Mouse (Mus musculus): ENCODE data around the gene Rab6b. TPM values are rescaled to one million over a fixed set of nuclear protein-coding genes. Genes with fewer than 3 reads are reported as not detected.

Gene Rab6b
- polyA plus RNA-seq, 1 experiment, result not detected

DNA sequence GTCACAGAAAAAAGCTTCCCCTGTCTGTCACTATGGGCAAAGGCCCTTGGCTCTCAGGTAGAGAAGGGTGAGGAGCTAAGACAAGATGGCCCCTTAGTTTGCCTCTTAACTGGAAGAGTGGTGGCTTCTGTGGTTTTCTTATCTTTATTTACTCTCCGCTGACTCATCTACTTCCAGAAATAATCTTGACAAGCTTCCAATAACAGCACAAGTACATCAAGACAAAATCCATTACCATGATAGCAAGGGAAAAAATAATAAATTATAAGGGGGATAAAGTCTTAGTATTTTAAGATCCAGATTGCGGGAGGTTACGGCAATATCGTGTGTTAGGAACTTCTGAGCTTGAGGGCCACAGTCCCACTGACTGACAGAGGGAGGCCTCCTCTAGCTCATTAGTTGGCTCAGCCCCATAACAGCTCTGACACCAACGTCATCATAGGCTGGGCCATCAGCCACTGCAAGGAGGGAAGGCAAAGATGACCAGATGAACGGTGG is 33.3 kb upstream of the Rab6b start:
- Histone ChIP-seq H3K4me1 (peaks cover 8% of the 10 kb centered on the region; the same call in 1 of the 2 replicates), H3K36me3 (replicated peaks; ENCODE audit: low read length) (no peaks in the 10 kb centered on the region), H3K4me3 (replicated peaks) (no peak overlapping the region), H3K9me3 (peaks cover 33% of the 10 kb centered on the region), H3K27me3 (replicated peaks) (peaks cover 12% of the 10 kb centered on the region)
- TF ChIP-seq GATA1 (IDR thresholded peaks at IDR 0.05; ENCODE audit: borderline replicate concordance, low read length) (no peak), FLI1 (IDR thresholded peaks at IDR 0.05; ENCODE audit: low read length) (no peak)

DNA sequence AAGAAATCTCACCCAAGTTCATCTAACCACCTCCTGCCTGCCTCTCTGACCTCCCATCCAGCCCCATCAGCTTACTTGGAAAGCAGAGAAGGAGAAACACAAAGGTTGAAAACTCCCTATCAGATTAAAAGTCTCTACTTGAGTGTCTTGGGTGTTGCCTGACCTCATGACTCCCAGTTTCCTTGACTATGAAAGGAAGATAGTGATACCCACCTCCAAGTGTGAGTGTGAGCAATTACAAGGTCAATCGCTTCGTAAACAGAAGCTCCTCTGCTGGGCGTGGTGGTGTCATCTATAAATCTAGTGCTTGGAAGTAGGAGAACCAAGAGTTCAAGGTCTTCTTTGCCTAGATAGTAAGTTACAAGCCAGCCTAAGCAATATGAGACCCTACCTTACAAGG is 31.4 kb upstream of the Rab6b start:
- H3K4me3 ChIP-seq (replicated peaks), result no peak overlapping the region
- H3K4me1 ChIP-seq, result peaks cover 8% of the 10 kb centered on the region; the same call in 1 of the 2 replicates
- H3K36me3 ChIP-seq (replicated peaks; ENCODE audit: low read length), result no peaks in the 10 kb centered on the region
- peaks cover 28% of the 10 kb centered on the region for H3K9me3 ChIP-seq
- TF ChIP-seq FLI1 (IDR thresholded peaks at IDR 0.05; ENCODE audit: low read length) (no peak), GATA1 (IDR thresholded peaks at IDR 0.05; ENCODE audit: borderline replicate concordance, low read length) (no peak)
- H3K27me3 ChIP-seq (replicated peaks), result peaks cover 24% of the 10 kb centered on the region

DNA sequence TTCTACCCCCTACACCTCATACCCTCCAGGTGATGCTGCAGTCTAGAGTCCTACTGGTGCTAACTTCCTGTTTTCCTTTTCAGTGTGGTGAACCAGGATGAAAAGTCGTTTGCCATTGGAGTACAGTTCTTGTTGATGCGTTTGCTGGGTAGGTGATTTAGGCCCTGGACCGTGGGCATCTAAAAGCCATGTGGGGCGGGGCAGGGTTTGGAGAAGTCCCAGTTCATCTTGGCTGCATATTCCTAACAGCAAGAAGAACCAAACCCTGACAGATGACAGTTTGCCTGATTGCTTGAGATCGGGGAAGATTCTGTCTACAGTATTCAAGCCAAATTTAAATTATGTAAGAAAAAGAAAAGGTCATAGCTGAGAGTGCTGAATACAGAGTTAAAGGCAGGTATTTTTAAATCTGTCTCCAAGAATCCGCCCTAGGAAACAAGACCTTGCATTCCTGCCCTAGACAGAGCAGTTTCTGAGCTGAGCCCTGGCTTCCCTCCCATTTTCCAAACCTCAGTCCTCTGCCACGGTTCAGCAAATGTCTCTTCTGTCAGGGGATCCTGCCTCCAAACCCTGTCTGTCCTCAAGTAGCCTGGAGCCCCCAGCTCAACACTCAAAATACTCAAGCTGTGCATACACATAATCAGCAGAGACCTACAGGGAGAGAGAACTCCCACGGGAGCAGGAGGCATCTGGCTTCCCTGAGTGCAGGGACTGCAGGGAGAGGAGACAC is 29.2 kb upstream of the Rab6b start:
- TF ChIP-seq FLI1 (IDR thresholded peaks at IDR 0.05; ENCODE audit: low read length) (no peak), GATA1 (IDR thresholded peaks at IDR 0.05; ENCODE audit: borderline replicate concordance, low read length) (no peak)
- Histone ChIP-seq H3K9me3 (peaks cover 12% of the 10 kb centered on the region), H3K36me3 (replicated peaks; ENCODE audit: low read length) (no peaks in the 10 kb centered on the region), H3K4me1 (peaks cover 8% of the 10 kb centered on the region; the same call in 1 of the 2 replicates), H3K4me3 (replicated peaks) (no peak overlapping the region), H3K27me3 (replicated peaks) (peaks cover 39% of the 10 kb centered on the region)

DNA sequence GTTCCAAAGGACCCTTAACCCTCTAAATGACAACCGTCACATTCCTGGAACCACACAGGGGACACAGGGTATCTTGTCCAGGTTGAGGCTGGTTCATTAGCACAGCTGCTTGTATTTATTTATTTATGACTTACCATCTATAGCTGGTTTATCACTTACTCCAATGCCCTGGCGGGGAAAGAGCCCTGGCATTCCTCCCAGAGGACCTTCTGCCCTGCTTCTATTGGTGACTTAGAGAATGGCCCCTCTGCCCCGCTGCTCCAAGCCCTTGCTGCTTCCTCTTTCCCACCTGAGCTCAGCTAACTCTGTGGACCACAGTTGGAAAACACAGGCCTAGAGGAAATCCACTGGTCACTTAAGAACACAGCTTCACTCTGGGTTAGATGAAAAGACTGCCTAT is 28.2 kb upstream of the Rab6b start:
- no peaks in the 10 kb centered on the region for H3K36me3 ChIP-seq (replicated peaks; ENCODE audit: low read length)
- 0 out of 2 replicates have a peak, but pooled peaks cover 1% of the 10 kb centered on the region for H3K4me1 ChIP-seq
- H3K9me3 ChIP-seq, result peaks cover 6% of the 10 kb centered on the region; the same call in 1 of the 2 replicates
- H3K4me3 ChIP-seq (replicated peaks), result no peak overlapping the region
- peaks cover 39% of the 10 kb centered on the region for H3K27me3 ChIP-seq (replicated peaks)
- TF ChIP-seq FLI1 (IDR thresholded peaks at IDR 0.05; ENCODE audit: low read length) (no peak), GATA1 (IDR thresholded peaks at IDR 0.05; ENCODE audit: borderline replicate concordance, low read length) (no peak)

DNA sequence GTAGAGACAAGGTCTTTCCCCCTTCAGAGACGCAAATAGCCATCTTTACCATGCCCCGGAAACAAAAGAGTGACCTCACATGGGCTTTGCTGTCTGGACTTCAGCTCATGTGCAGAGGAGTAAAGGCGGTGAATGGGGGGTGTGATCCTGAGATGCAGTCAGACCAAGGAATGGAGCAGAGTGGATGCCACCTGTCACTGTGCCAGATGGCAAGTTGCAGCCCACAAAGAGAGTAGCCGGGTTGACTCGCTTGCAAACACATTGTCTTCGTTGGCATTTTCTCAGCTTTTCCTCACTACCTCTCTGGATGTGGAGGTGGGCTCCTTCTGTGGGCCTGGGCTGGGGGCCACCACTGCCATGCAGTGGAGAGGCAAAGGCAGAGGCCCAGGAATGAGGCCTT is 24.9 kb upstream of the Rab6b start:
- Histone ChIP-seq H3K27me3 (replicated peaks) (peaks cover 50% of the 10 kb centered on the region), H3K4me3 (replicated peaks) (no peak overlapping the region), H3K4me1 (no peaks in the 10 kb centered on the region), H3K9me3 (no peaks in the 10 kb centered on the region), H3K36me3 (replicated peaks; ENCODE audit: low read length) (no peaks in the 10 kb centered on the region)
- TF ChIP-seq FLI1 (IDR thresholded peaks at IDR 0.05; ENCODE audit: low read length) (no peak), GATA1 (IDR thresholded peaks at IDR 0.05; ENCODE audit: borderline replicate concordance, low read length) (no peak)

DNA sequence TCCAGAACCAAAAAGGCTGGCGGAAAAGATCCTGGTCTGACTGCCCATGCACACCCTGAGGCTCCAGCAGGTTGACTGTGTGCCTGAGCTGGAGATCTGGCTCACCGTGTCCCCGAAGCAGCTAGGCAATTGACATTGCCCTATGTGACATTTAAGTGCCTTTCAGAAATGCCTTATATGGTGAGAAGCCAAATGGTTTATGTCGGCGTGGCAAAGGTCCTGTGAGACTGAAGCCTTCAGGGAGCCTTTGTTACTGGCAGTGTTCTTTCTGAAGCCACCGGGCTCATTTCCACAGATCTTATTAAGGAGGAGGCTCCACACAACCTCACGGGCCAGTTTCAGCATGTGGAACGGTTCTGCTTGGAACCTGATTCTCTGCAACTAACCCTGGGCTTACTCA is 24.3 kb upstream of the Rab6b start:
- Histone ChIP-seq H3K9me3 (no peaks in the 10 kb centered on the region), H3K36me3 (replicated peaks; ENCODE audit: low read length) (no peaks in the 10 kb centered on the region), H3K4me1 (peaks cover 4% of the 10 kb centered on the region), H3K27me3 (replicated peaks) (peaks cover 51% of the 10 kb centered on the region), H3K4me3 (replicated peaks) (no peak overlapping the region)
- TF ChIP-seq GATA1 (IDR thresholded peaks at IDR 0.05; ENCODE audit: borderline replicate concordance, low read length) (no peak), FLI1 (IDR thresholded peaks at IDR 0.05; ENCODE audit: low read length) (no peak)

DNA sequence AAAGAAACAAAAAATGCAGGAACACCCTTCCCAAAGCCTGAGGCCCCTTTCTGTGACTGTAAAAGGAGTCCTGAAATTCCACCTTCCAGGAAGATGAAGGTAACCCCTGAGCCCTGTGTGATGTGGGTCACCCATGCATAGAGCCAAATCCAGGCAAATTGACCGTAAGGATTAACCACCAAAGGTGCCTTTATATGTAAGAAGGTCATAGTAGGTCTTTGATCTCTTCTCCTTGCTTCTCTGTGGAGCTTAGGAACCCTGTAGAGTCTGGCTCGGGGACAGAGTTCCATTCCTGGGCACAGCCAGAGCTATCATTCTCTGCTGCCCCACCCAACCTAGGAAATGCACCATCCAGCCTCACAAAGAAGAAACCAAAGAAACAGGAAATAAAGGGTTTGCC is 22.9 kb upstream of the Rab6b start:
- Histone ChIP-seq H3K4me3 (replicated peaks) (no peak overlapping the region), H3K36me3 (replicated peaks; ENCODE audit: low read length) (no peaks in the 10 kb centered on the region), H3K9me3 (no peaks in the 10 kb centered on the region), H3K27me3 (replicated peaks) (peaks cover 53% of the 10 kb centered on the region), H3K4me1 (peaks cover 9% of the 10 kb centered on the region)
- TF ChIP-seq FLI1 (IDR thresholded peaks at IDR 0.05; ENCODE audit: low read length), result no peak
- TF ChIP-seq GATA1 (IDR thresholded peaks at IDR 0.05; ENCODE audit: borderline replicate concordance, low read length), result no peak

DNA sequence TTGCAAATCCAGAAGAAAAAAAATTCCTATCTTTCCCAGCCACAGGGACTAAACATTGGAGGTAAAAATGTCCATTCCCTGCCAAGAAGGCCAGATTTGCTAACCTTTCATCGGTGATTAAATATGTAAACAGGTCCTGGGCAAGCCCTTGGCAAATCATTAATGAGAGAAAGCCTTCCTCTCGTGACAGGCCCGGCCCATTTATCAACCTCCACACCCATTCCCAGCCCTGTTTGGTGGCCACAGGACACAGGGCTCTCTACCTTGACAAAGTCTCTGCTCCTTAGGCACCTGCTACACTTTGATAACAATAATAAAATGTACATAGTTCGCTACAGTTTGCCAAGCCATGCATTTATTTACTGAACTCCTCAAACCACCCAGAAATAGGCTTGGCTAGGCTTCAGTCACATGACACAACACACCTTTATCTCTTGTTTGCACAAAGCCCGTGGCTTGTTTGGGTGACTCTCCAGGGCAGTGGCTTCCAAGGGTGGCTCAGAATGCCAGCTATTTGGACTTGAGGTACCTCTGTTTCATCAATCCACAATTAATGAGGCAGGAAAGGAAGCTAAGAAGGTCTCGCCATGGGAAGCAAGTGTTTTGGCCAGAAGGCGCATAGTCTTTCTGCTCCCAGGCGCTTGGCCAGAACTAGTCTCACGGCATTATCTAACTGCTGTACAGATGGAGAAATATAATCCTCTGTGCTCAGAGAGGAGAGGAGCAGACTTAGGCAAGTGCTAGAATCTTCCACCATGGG is 21.3 kb upstream of the Rab6b start:
- no peaks in the 10 kb centered on the region for H3K36me3 ChIP-seq (replicated peaks; ENCODE audit: low read length)
- peaks cover 47% of the 10 kb centered on the region for H3K27me3 ChIP-seq (replicated peaks)
- no peak overlapping the region for H3K4me3 ChIP-seq (replicated peaks)
- H3K9me3 ChIP-seq, result no peaks in the 10 kb centered on the region
- peaks cover 9% of the 10 kb centered on the region for H3K4me1 ChIP-seq
- no peak for TF ChIP-seq GATA1 (IDR thresholded peaks at IDR 0.05; ENCODE audit: borderline replicate concordance, low read length)
- TF ChIP-seq FLI1 (IDR thresholded peaks at IDR 0.05; ENCODE audit: low read length), result no peak

DNA sequence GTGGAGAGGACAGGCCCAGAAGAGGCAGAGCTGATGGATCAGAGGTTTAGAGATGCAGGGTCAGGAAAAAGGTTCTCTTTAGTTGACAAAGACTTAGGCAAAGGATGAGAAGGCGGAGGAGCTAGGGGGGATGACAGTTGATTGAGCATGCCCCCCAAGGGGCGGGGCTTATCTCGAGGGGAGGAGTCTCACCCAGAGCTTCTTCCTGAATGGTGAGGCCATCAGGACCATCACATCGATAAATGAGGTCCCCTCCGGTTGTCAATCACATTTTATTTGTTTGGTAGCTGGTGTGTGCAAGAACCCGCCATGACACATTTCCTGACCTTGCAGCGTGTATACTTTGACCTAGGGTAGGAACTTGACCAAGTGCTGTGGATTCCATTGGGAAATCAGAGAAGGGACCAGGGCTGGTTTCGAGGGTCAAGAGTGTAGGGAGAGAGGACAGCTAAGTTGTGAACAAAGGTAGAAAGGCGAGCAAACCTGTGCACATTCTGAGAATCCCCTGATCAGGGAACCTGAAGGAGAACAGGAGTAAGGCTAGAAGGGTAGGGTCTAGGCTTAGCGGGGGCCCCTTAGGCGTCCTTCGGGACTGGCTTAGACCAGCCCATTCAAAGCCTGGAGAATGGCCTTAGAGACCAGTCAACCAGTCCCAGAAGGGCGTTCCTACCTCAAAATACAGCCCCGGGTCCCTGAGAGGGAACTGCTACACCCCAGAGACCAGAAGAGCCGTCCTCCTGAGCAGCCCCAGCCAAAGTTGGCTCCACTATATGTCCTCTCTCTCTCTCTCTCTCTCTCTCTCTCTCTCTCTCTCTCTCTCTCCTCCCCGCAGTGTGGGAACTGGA is 20.3 kb upstream of the Rab6b start:
- no peaks in the 10 kb centered on the region for H3K9me3 ChIP-seq
- peaks cover 9% of the 10 kb centered on the region for H3K4me1 ChIP-seq
- no peak overlapping the region for H3K4me3 ChIP-seq (replicated peaks)
- no peaks in the 10 kb centered on the region for H3K36me3 ChIP-seq (replicated peaks; ENCODE audit: low read length)
- TF ChIP-seq FLI1 (IDR thresholded peaks at IDR 0.05; ENCODE audit: low read length), result no peak
- TF ChIP-seq GATA1 (IDR thresholded peaks at IDR 0.05; ENCODE audit: borderline replicate concordance, low read length), result no peak
- H3K27me3 ChIP-seq (replicated peaks), result peaks cover 44% of the 10 kb centered on the region
